Mouse (Mus musculus) lung, adult 10 weeks (tissue): ENCODE results near the gene Rnf24. TPM values are rescaled to one million over a fixed set of nuclear protein-coding genes. Genes with fewer than 3 reads are reported as not detected.

Source experiments
- polyA plus RNA-seq: library from polyadenylated mRNA; stranded (reverse); fragments of 350-450 nt; fragmentation: Illumina TruSeq; extraction: RNeasy Lipid Tissue Mini Kit (QIAGEN cat#74804); gene quantifications from one replicate; pipeline ENCODE4 v1.2.3, GENCODE M21; 2014; ENCODE audit warnings: low read depth, low replicate concordance; ENCODE audit not compliant: insufficient read depth

Rnf24 gene
- 1.7 TPM for polyA plus RNA-seq

GRCm38 (mm10) chr2:131352747-131353563, at the start of gene Rnf24:
TSS of gene Rnf24 (minus strand) at chr2:131352892.

GRCm38 (mm10) chr2:131262213-131262672, 90.4 kb downstream of the Rnf24 start, which contains the start of gene Pank2:
TSS of gene Pank2 (plus strand) at chr2:131262495.

Other genes starting within 250 kb of the Rnf24 start
- gene Hspa12b, start 225.6 kb downstream of the Rnf24 start, polyA plus RNA-seq, result 23.7 TPM
- gene Gm11037, start 219.4 kb downstream of the Rnf24 start, polyA plus RNA-seq, result not detected
- gene 1700037H04Rik, start 192.8 kb downstream of the Rnf24 start, polyA plus RNA-seq, result 16.9 TPM
- gene Cenpb, start 172.8 kb downstream of the Rnf24 start, polyA plus RNA-seq, result 80.9 TPM
- gene Cdc25b, start 165.9 kb downstream of the Rnf24 start, polyA plus RNA-seq, result 11.6 TPM
- gene Spef1, start 165.6 kb downstream of the Rnf24 start, polyA plus RNA-seq, result 18.8 TPM
- gene Ap5s1, start 145.8 kb downstream of the Rnf24 start, polyA plus RNA-seq, result 12.5 TPM
- gene Mavs, start 118.8 kb downstream of the Rnf24 start, polyA plus RNA-seq, result 13.7 TPM
- gene Pank2, start 90.4 kb downstream of the Rnf24 start, polyA plus RNA-seq, result 22.1 TPM
- 14.2 TPM for gene Smox, start 138.6 kb upstream of the Rnf24 start, polyA plus RNA-seq
- 0.83 TPM for gene Adra1d, start 209.4 kb upstream of the Rnf24 start, polyA plus RNA-seq